Mouse (Mus musculus): ENCODE data around the gene Krt79. TPM values are rescaled to one million over a fixed set of nuclear protein-coding genes. Genes with fewer than 3 reads are reported as not detected.

Krt79 gene
- total RNA-seq, 4 experiments from 2014 or later = not detected

GRCm38 (mm10) chr15:101933024-101933423, 7.1 kb downstream of the Krt79 start:
- DNase-seq (ENCODE audit: low spot score) = no peak

DNA sequence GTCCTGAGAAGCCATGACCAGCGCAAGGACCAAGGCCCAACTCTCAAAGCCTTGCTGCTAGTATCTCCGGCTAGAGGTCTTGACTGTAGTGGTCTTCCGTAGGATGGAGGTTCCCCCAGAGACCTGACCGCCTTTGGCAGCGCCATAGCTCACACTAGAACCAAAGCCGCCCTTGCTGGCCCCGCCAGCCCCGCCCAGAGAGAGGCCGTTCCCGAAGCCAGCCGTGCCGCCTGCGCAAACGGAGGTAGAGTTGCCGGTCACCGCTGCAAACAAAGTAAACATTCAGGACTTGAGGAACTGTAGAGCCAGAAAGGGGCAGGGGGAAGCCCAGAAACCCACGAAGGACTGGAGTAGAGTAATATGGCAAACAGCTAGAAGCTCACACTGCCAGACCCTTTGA, 10.5 kb downstream of the Krt79 start:
- DNase-seq (ENCODE audit: low spot score) = no peak

GRCm38 (mm10) chr15:101929087-101929486, 11.0 kb downstream of the Krt79 start:
- no peak for DNase-seq (ENCODE audit: low spot score)

DNA sequence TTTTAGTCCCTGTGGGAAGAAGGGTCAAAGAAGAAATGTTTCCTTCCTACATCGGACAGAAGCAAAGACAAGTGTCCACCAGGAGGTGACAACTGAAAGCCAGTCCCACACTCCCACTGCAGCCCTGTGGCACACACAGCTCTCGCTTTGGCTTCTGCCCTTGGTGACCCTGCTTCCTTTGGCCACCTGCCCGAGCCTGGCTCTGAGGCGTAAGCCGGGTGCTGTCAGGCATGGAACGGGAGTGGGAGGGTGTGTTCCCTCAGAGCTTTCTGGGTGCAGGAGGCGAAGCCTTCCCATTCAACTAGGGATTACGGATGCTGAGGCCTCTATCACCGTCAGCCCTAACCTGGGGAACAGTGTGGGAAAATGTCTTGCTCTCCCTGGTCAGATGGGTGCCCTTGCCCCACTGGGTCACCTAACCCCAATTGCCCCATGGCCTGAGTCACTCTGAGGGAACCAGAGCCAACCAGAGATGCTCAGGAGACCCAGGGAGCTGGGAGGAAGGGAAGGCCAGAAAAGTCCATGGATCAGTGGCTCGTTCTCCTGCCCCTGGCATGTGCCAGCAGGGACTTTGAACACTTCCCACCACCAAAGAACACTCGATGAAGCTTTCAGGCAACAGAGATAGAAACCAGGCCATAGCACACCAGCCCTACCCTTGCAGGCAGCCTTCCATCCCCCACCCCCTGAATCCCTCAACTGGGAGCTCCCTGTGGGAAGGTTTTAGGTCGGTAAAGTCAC, 12.6 kb downstream of the Krt79 start:
- no peak for DNase-seq (ENCODE audit: low spot score)

GRCm38 (mm10) chr15:101925041-101925440, 15.1 kb downstream of the Krt79 start:
- no peak for DNase-seq (ENCODE audit: low spot score)

GRCm38 (mm10) chr15:101924635-101925034, 15.5 kb downstream of the Krt79 start, which contains the start of gene Krt4:
TSS of gene Krt4 (minus strand) at chr15:101924735.
- no peak for DNase-seq (ENCODE audit: low spot score)

GRCm38 (mm10) chr15:101922296-101922695, 17.8 kb downstream of the Krt79 start:
- no peak for DNase-seq (ENCODE audit: low spot score)

DNA sequence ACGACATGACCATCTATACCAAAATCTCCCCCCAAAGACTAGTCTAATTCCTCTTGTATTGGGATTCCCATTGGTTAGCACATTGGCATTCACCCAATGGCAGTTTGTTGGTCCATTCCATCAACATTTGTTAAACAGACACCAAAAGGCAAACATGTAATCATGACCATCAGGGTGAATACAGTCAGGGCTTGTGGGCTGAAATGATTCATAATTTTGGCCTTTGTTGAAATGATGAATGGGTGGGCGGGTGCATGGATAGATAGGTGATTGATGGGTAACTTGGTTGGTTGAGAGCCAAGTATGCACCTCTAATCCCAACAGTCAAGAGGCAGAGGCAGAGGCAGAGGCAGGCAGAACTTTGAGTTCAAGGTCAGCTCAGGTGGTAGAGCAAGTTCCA, 24.1 kb downstream of the Krt79 start:
- DNase-seq (ENCODE audit: low spot score) = no peak

DNA sequence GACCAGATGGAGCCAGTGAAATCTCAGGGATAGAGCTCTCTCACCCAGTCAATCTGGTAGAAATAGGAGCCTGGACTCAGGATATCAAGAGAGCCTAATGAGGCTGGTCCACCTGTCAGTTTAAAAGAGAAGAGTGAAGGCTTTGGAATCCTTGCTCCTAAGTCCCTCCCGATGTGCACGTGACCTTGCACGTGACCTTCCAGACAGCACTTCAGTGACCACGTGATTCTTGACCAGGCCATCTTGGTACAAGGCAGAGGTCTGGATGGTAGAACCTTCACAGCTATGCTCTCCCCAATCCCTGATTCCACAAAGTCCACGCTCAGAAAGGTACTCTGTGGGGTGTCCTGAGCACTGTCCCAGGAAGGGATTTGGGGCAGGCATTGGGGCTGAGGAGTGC, 35.3 kb downstream of the Krt79 start:
- DNase-seq (ENCODE audit: low spot score) = no peak

DNA sequence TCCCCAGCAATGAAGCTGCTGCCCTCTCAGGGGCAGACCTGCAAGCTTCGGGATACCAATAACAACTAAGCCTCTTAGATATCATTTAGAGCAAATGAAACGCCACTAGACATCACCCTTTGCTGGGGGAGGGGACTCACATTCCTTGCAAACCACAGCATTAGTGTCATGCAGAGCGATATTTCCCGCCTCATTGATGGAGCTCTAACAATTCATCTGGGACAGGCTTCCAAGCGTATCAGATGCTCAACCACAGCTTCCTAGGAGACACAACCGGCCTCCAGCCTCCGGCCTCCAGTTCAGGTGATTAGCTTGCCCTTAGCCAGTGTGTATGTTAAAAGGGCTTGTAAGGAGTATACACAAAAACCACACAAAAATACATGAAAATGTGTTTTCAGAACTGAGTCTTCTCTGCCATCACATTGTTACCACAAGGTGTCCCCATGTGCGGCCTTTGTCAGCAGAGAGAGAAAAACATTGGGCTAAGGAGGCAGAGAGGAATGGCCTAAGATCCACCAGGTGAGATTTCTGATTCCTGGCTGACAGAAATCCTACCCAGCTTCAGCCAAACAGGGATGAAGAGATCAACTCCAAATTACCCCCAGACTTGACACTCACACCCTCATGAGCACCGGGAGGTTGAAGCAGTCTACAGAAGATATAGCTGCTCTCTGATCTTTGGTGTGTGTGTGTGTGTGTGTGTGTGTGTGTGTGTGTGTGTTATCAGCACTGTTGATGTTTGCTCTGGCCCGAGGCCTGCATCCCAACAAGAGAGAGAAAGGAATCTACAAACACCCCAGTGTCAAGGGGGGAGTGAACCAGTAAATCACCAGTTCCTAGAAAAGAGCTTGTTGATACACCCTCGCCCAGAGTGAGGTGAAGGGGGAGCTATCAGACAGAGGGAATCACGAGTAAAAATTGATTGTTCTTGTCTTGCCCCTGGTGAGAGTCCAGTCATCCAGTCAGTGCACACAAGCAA, 37.7 kb downstream of the Krt79 start:
- DNase-seq (ENCODE audit: low spot score) = no peak

- no peak for DNase-seq (ENCODE audit: low spot score)
Measured at GRCm38 (mm10) chr15:101895216-101895615, 44.9 kb downstream of the Krt79 start.

DNA sequence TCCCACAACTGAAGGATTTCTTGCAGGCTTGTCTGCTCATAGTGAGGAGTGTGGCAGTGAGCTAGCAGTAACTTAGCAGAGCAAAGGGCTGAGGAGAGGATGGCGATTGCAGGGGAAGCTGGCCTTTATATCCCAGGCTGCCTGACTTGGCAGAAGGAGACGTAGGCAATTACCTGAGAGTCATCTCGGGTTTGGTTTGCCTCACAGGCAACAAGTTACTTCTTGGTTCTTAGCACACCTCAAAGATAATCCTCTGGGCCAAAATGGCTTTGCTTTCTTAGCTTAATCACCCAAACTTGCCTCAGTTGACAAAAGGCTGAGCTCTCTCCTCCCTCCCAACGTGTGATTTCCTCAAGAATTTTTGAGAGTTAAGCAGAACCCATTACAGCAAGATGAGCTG, 47.3 kb downstream of the Krt79 start, which contains the start of gene Krt76:
Krt76 (minus strand) TSS at position 101 of the 400 bp plus-strand sequence.
- DNase-seq (ENCODE audit: low spot score) = no peak

DNA sequence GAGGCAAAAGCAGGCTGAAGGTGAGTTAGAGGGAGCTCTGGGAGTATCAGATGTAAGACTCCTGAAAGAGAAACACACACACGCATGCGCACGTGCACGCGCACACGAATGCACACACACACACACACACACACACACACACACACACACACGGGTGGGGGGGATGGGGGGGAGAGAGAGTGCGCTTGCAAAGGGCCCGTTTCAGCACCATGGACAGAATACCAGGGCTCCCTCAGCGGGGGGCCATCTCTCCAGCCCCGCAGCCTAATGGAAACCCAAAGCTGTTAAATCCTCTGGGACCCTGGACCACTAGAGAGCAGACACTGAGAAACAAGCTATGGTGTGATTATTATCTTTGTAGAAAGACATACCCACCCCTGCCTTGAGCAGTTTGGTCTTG, 60.3 kb downstream of the Krt79 start:
- no peak for DNase-seq (ENCODE audit: low spot score)

Small RNAs within 50 kb of the gene (microRNA-seq; reads per million reads assigned to microRNA genes)
- gene Gm44356 = not detected

Other genes with a start within 250 kb of the Krt79 start
- gene Krt6a, start 246.0 kb downstream of the Krt79 start, total RNA-seq (2022) = not detected
- gene Krt5, start 227.4 kb downstream of the Krt79 start, total RNA-seq (2022) = under 1 TPM in 1 of 4 experiments, not detected in 3; 0.40 TPM
- not detected for gene Krt71, start 197.2 kb downstream of the Krt79 start, total RNA-seq (2022)
- not detected for gene Krt72, start 153.9 kb downstream of the Krt79 start, total RNA-seq (2022)
- not detected for gene Krt73, start 138.0 kb downstream of the Krt79 start, total RNA-seq (2022)
- gene Krt2, start 122.2 kb downstream of the Krt79 start, total RNA-seq (2022) = not detected
- gene Krt1, start 89.5 kb downstream of the Krt79 start, total RNA-seq (2022) = not detected
- gene Krt77, start 70.6 kb downstream of the Krt79 start, total RNA-seq (2022) = not detected
- gene Krt76, start 47.4 kb downstream of the Krt79 start, total RNA-seq (2022) = not detected
- not detected for gene Krt4, start 15.6 kb downstream of the Krt79 start, total RNA-seq (2022)
- gene Krt78, start 14.0 kb upstream of the Krt79 start, total RNA-seq (2022) = under 1 TPM in 1 of 4 experiments, not detected in 3; 0.06 TPM
- 1 to 10 TPM in 3 of 4 experiments, under 1 TPM in 1; 0.92 to 3.0 (median 1.5) TPM for gene Krt8, start 64.2 kb upstream of the Krt79 start, total RNA-seq (2022)
- 1 to 10 TPM; 1.9 to 3.9 (median 2.5) TPM for gene Krt18, start 87.9 kb upstream of the Krt79 start, total RNA-seq (2022)
- gene Eif4b, start 133.4 kb upstream of the Krt79 start, total RNA-seq (2022) = 100 to 1,000 TPM; 161 to 190 (median 169) TPM
- gene Tns2, start 160.1 kb upstream of the Krt79 start, total RNA-seq (2022) = 100 to 1,000 TPM; 123 to 146 (median 133) TPM
- 10 to 100 TPM; 13.2 to 16.8 (median 15.6) TPM for gene Spryd3, start 195.9 kb upstream of the Krt79 start, total RNA-seq (2022)
- 10 to 100 TPM; 20.6 to 52.4 (median 26.0) TPM for gene Igfbp6, start 204.0 kb upstream of the Krt79 start, total RNA-seq (2022)
- gene Soat2, start 210.2 kb upstream of the Krt79 start, total RNA-seq (2022) = under 1 TPM in 3 of 4 experiments, not detected in 1; 0.11 to 0.13 (median 0.12) TPM